Mouse (Mus musculus): ENCODE data around the gene Etnk1.
A peak's percentile ranks its signal among the peaks of the same experiment; 100 is the strongest.

Etnk1 gene

GRCm38 (mm10) chr6:143171781-143172465, 4.9 kb downstream of the Etnk1 start:
- peak; percentile 75 for DNase-seq

- DNase-seq = peak; percentile 14
These were observed 5.7 kb downstream of the Etnk1 start for GRCm38 (mm10) chr6:143172683-143173082.

- DNase-seq = peak; percentile 78
These were observed 7.2 kb downstream of the Etnk1 start for GRCm38 (mm10) chr6:143174226-143174625.

GRCm38 (mm10) chr6:143174906-143175656, 8.1 kb downstream of the Etnk1 start:
- peak; percentile 73 for DNase-seq

- DNase-seq = peak; percentile 43
These were observed 9.1 kb downstream of the Etnk1 start for GRCm38 (mm10) chr6:143176076-143176475.

GRCm38 (mm10) chr6:143176591-143176990, 9.6 kb downstream of the Etnk1 start:
- DNase-seq = peak; percentile 85

GRCm38 (mm10) chr6:143179181-143179580, 12.2 kb downstream of the Etnk1 start:
- DNase-seq = no peak

- DNase-seq = peak; percentile 37
These were observed 12.7 kb downstream of the Etnk1 start for GRCm38 (mm10) chr6:143179733-143180132.

GRCm38 (mm10) chr6:143180511-143180910, 13.5 kb downstream of the Etnk1 start:
- peak; percentile 82 for DNase-seq

- DNase-seq = peak; percentile 57
These were observed 17.1 kb downstream of the Etnk1 start for GRCm38 (mm10) chr6:143184099-143184498.

GRCm38 (mm10) chr6:143184745-143185144, 17.7 kb downstream of the Etnk1 start:
- peak; percentile 52 for DNase-seq

- peak; percentile 76 for DNase-seq
These were observed 23.9 kb downstream of the Etnk1 start for GRCm38 (mm10) chr6:143190838-143191476.

- DNase-seq = peak; percentile 79
These were observed 24.6 kb downstream of the Etnk1 start for GRCm38 (mm10) chr6:143191477-143192098.

GRCm38 (mm10) chr6:143192709-143193108, 25.7 kb downstream of the Etnk1 start:
- peak; percentile 72 for DNase-seq

GRCm38 (mm10) chr6:143193166-143193565, 26.1 kb downstream of the Etnk1 start:
- peak; percentile 49 for DNase-seq

GRCm38 (mm10) chr6:143193641-143194040, 26.6 kb downstream of the Etnk1 start:
- DNase-seq = peak; percentile 89

- DNase-seq = peak; percentile 56
These were observed 30.0 kb downstream of the Etnk1 start for GRCm38 (mm10) chr6:143197053-143197452.

- DNase-seq = peak; percentile 83
These were observed 31.4 kb downstream of the Etnk1 start for GRCm38 (mm10) chr6:143198421-143198820.

- DNase-seq = peak; percentile 55
These were observed 36.1 kb downstream of the Etnk1 start for GRCm38 (mm10) chr6:143203097-143203496.

- peak; percentile 42 for DNase-seq
These were observed 41.9 kb downstream of the Etnk1 start for GRCm38 (mm10) chr6:143208880-143209279.

- peak; percentile 56 for DNase-seq
These were observed 45.7 kb downstream of the Etnk1 start for GRCm38 (mm10) chr6:143212766-143213165.

- peak; percentile 53 for DNase-seq
These were observed 46.4 kb downstream of the Etnk1 start for GRCm38 (mm10) chr6:143213461-143213860.

- peak; percentile 64 for DNase-seq
These were observed 49.2 kb downstream of the Etnk1 start for GRCm38 (mm10) chr6:143216221-143216620.
